Mouse (Mus musculus): ENCODE data around the gene Prickle3.

Gene Prickle3

DNA sequence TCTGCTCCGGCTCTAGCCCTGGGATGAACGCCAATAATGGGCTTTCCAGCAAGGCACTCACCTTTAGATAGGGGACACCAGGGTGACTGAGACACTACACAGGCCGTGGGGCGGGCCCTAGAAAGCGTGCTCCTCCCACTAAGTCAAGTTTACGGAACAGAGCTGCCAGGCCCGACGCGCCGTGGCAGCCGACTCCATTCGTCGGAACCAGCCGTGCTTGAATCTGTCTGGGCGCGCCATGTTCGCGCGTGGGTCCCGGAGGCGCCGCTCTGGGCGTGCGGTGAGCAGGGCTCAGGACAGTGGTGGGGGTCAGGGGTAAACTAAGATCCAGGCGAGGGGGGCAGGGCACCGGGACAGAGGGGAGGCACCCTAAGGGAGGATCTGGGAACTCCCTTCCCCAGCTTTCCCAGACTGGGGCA lies at the start of gene Prickle3:
TSS of gene Prickle3 (plus strand) at position 40 of the 419 bp plus-strand sequence.
- DNase-seq: peak; percentile 98

GRCm38 (mm10) chrX:7610035-7610434 lies 47.0 kb upstream of the Prickle3 start:
- no peak for DNase-seq

DNA sequence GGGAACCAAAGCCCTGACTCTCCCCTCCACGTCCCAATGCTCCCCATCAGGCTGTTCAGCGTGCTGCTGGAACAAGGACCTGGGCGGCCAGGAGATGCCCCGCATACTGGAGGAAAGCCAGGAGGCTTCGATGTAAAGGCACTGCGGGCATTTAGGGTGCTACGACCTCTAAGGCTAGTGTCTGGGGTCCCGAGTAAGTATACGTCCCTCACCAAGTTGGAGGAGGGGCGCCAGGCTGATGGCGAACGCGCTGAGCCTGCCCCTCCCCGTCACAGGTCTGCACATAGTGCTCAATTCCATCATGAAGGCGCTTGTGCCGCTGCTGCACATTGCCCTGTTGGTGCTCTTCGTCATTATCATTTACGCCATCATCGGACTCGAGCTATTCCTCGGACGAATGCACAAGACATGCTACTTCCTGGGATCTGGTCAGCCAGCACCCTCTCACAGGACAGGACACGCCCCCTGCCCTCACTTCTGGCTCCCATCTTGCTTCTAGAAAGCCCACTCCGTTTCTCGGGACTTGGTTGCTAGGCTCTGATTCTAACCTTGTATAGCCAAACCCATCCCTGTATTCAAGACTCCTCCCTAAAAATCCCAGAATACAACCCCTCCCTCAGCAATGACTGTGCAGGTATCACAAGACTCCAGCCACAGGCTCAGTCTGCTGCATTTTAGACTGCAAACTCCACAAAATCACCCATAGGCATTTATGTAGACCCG lies 46.4 kb upstream of the Prickle3 start:
- no peak for DNase-seq

DNA sequence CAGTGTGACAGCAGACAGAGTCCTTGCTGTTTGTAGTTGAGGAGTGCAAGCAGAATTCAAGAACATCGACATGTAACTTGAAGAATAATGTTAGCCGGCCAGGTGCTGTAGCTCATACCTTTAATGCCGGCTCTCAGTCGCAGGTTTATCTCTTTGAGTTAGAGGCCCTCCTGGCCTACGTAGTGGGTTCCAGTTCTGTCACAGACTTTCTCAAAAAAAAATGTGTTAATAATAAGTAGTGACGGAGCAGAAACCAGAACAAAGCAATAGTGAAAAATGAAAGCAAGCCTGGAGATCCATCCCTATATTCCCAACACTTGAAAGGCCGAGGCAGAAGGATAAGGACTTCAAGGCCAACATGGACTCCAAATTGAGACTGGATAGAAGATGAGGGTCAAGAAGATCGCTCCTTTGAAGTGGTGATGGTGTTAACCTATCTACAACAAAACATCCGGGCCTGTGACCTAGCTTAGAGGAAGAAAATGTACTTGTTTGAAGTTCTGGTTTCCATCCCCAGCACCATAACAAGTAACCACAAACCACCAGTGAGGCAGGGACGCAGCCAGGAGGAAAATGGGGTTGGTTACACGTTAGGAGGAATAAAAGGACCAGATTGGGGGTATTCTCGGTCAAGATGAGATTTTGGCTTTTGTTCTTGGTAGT lies 39.0 kb upstream of the Prickle3 start:
- no peak for DNase-seq

DNA sequence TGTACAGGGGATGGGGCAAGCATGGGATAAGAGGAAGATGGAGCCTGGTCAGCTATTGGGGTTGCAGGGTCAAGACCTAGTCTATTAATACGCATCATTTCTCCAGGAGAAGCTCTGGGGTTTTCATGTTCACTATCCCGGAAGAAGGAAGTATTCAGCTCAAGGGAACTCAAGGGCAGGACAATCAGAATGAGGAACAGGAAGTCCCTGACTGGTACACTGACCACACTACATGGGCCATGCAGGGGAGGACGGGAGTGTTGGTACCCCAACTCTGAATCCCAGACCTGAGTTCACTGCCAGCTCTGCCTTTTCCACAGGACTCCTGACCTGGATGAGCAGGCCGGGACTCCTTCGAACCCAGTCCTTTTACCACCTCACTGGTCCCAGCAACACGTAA lies 24.5 kb upstream of the Prickle3 start:
- no peak for DNase-seq

DNA sequence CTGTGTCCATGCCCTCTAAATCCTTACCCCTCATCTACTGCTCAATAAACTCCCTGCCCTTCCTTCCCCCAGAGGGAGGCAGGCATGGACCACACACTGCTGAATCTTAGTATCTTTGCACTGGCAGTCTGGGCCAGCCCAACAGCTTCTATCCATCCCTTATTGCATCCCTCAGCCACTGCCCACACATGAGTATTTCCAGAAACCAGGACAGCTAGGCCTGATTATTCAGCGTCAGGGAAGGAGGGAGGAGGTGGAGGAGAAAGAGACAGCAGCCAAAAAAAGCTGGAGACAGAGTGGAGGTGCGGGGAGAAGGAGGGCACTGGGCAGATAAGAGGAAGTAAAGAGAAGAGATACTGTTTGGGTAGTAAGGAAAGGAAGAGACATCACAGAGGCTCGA lies 22.0 kb upstream of the Prickle3 start:
- no peak for DNase-seq

DNA sequence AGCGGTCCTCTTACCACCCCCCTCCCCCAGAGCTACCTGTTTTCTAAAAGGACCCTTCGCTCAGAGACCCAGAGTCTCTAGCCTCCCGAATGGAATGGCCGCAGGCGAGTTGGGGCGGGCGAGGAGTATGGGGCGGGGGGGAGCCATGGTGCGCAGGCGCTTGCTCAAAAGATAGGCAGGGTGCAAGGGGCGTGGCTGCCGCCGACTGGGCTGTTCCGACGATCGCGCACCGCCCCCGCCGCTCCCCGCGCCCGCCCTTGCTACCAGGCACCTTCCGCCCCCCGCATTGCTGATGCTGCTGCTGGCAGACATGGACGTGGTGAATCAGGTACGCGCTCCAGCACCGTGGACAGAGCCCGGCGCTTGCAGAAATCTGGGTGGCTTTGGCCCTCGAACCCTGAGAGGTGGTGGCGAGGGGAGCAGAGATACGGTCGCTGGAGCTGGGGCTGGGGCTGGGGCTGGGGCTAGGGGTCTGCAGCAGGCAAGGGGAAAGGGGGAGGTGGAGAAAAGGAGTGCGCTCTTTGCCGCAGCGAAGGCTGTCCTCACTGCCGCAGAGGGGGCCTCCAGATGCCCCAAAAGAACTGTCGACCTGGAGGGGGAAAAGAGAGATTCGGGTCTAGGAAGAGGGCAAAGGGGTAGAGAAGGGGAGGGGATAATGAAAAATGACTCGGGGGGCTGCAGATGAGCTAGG lies 18.5 kb upstream of the Prickle3 start, which contains the start of gene Syp:
TSS of gene Syp (plus strand) at position 71 of the 691 bp plus-strand sequence.
- peak; percentile 97 for DNase-seq

DNA sequence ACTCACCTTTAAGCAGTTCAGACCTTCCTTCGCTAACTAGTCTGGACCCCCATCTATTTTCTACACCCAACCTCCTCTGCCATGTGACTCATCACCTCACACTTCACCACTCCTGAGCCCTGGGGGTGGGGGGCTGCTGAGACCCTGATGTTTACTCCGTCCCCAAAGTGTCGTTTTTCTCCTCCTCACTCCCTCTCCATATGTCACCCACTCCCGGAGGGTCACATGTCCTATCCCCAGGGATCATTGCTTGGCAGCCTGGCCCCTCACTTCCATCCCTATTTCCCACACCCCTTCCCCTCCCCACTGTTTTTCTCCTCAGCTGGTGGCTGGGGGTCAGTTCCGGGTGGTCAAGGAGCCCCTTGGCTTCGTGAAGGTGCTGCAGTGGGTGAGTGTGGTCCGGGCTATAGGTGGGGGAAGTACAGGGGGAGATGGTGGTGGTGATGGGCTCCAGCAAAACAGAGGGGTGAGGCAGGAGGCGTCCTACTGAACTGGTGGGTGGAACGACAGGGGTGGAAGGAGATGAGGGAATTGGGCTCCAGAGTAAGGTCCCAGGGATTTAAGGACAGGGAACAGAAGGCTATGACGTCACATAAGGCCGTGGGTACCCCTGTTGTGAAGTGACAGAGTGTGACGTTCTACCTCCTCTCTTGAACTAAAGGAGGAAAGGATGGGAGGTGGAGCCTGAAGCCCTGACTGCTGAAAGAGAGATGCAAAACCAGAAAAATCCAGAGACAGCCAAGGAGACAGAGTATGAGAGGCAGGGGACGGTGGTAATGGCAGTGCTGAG lies 17.3 kb upstream of the Prickle3 start:
- DNase-seq: peak; percentile 84

DNA sequence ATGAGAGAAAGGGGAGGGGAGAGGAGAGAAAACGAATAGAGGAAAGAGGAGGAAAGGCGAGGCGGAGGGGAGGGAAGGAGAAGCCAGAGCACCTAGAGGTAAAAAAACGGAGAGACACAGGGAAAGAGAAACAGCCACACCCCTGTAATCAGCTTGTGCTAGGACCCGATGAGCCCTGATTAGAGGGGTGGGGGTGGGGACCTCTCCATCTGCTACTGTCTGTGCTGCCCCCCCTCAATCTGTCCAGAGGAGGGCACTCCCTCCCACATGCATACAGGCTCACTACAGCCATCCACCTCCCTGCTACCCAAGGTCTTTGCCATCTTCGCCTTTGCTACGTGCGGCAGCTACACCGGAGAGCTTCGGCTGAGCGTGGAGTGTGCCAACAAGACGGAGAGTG lies 16.3 kb upstream of the Prickle3 start:
- DNase-seq: no peak

- peak; percentile 95 for DNase-seq
Observed at GRCm38 (mm10) chrX:7645349-7645748, 11.7 kb upstream of the Prickle3 start.

DNA sequence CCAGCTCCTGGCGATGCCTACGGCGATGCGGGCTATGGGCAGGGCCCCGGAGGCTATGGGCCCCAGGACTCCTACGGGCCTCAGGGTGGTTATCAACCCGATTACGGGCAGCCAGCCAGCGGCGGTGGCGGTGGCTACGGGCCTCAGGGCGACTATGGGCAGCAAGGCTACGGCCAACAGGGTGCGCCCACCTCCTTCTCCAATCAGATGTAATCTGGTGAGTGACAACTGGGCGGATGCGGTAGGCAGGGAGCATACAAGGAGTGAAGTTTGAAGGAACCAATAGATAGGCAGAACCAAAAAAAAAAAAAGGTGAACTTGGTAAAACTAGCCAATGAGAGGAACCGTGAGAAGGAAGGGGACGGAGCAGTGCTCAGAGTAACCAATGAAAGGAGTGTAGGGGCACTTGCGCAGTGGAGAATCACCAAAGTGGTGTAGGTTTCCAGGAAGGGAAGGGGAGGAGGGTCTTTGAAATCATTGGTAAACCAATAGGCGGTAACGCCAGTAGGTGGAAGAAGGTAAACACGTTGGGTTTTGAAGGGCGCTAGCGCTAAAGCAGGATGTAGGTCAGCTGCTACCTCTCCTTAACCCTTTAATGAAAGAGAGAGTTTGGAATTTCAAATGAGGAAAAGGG lies 8.3 kb upstream of the Prickle3 start:
- DNase-seq: peak; percentile 100

DNA sequence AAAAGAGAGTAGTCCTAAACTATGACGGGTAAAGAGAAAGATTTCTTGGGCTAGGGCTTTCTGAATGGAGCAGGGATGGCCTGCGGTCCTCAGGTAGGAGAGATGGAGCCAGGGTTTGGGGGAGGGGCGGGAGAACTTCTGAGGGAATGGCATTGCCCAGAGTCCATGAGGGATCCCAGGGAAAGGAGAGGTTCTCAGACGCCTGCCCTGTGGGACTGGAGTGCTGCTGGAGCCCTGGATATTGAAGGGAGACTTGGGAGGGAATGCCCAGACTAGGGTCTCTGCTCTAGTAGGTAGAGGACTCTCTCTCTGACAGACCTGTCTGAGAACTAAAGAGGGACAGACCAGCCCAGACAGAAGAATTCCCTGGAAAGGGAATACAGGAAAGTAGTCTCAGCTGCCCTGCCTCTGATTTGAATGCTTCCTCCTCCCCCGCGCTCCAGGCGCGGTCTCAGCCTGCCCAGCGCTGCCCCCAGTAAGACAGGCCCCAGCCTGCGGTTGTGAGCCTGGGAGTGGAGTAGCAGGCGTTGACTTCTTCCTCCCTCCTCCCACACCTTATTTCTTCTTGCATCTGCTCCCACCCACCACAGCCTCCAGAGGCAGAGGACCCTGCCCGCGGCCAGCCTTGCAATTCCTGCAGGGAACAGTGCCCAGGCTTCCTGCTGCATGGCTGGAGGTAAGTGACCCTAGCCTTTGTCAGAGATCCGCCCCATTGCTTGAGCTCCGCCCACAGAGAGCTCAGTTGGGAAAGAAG lies 1.1 kb downstream of the Prickle3 start:
- peak; percentile 98 for DNase-seq

DNA sequence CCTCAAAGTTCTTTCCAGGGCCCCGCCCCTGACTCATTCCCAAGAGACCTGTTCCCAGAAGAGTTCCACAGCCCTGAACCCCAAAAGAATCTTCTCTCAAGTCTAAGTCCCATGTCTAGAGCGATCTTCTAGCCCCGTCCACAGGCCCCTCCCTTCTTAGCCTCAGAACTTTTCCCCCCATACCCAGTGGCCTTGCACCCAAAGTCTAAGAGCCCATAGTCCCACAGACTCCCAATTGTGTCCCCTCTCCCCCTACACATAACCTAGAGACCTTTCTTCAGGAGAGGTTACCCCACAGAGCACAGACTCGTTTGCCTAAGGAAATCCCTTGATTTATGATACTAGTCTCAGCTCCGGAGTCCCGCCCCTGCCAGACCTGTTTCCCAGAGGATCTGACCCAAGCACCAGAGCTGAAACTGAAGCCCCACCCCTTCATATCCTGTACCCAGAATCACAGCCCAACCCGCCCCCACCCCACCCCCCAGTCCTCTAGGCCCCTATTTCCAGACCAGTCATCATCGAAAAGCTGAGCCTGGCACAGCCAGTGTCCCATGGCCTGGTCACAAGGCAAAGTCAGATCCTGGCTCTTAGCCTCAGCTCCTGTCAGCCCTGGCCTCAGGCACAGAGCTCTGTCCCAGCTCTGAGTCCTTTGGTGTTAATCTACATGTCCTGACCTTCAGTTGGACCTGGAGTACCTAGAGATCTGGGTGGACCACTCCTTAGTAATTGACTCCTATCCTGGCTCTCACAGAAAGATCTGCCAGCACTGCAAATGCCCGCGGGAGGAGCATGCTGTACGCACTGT lies 1.9 kb downstream of the Prickle3 start:
- peak; percentile 98 for DNase-seq

- DNase-seq: peak; percentile 91
Observed at GRCm38 (mm10) chrX:7661086-7661485, 4.0 kb downstream of the Prickle3 start.

DNA sequence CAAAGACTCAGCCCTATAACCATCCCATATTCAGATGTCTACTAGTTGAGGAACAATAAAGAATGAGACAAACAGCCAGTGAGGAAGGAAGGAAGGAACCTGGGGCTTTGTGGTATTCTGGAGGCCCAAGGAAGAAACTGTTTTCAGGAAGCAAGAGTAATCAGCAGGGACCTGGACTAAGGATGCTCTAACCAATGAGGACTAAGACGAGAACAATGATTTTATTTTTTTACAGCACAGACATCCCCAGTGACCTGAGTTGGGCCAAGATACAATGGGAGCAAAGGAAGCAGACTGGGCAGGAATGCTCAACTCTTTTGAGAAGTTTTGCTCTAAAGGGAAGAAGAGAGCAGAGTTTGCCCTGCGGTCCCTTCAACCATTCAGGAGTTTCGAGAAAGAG lies 5.9 kb downstream of the Prickle3 start:
- DNase-seq: peak; percentile 95

DNA sequence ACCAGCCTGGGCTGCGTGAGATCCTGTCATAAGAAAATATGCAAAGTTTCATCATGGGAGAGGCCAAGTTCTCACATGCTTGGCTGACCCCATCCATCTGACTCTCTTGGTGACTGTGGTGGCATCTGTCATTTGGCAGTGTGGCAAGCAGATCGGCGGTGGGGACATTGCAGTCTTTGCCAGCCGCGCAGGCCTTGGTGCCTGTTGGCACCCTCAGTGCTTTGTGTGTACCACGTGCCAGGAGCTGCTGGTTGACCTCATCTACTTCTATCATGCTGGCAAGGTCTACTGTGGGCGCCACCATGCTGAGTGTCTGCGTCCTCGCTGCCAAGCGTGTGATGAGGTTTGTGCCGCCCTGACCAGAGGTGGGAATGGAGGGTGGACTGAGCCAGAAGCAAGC lies 7.7 kb downstream of the Prickle3 start:
- peak; percentile 97 for DNase-seq

GRCm38 (mm10) chrX:7665739-7666502 lies 8.9 kb downstream of the Prickle3 start:
- peak; percentile 84 for DNase-seq

DNA sequence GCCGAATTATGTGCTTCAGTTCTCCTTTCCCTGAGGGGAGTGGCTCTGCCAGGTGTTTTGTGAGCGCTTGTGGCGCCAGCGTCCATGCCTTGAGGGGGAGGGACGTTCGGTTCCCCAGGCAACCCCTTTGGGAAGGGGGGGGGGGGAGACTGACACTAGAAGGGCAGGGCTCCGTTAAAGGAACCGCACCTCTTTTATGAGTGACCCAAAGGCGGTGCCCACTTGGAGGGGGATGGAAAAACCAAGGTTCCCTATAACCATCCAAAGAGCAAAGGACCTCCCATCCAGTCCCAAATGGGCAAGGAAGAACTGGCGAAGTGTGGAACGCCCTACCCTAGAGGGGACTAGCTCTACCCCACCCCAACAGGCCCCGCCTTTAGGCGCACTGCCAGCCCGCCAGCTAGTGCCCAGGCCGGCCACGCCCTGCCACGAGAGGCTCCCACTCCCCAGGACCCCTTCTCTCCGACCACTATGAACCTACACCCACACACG lies 13.4 kb downstream of the Prickle3 start:
- peak; percentile 99 for DNase-seq

GRCm38 (mm10) chrX:7670921-7671623 lies 14.0 kb downstream of the Prickle3 start, which contains the start of gene Plp2:
TSS of gene Plp2 (minus strand) at chrX:7671390.
- peak; percentile 96 for DNase-seq
